Mouse (Mus musculus) lung, postnatal 0 days (tissue): ENCODE results near the gene Cenpe.

Experiments
- CTCF ChIP-seq: IDR thresholded peaks from 2 replicates; pipeline ENCODE4 v1.5.1; 2016; ENCODE audit warnings: antibody characterized with exemption, mild to moderate bottlenecking
- EP300 ChIP-seq: IDR thresholded peaks from 2 replicates; pipeline ENCODE4 v1.6.1; 2016; ENCODE audit warnings: antibody characterized with exemption, mild to moderate bottlenecking, control low read depth

DNA sequence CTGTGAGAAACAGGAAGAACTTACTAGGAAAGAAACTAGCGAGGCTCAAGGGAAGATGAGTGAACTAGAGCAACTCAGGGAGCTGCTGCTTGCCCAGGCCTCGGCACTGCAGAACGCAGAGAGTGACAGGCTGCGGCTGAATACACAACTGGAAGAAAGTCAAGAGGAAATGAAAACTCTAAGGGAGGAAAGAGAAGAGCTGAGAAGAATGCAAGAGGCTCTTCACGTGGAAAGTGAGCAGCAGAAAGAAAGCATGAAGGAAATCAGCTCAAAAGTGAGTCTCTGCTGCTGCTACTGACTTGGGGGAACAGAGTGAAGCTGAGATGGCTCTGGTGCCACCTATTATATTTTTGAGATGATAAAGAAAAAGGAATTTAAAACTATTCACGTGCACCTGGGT lies 34.5 kb downstream of the Cenpe start:
- TF ChIP-seq EP300 (no peak), CTCF (no peak)
